Mouse (Mus musculus): ENCODE measurements around the gene Apba3. TPM values are rescaled to one million over a fixed set of nuclear protein-coding genes. Genes with fewer than 3 reads are reported as not detected.
A peak's percentile ranks its signal among the peaks of the same experiment; 100 is the strongest.
"Not testable (repeated sequence)": the region's sequence is repeated elsewhere in the genome, so short reads cannot be mapped to it uniquely, and the experiment has no call there.

The Apba3 gene
- 59.5 and 82.7 TPM in 2 replicates for polyA plus RNA-seq (2012; ENCODE audit: insufficient read depth, insufficient read length, missing spikeins)

GRCm38 (mm10) chr10:81266211-81267105, at the start of gene Apba3, which contains the start of gene Mrpl54:
Apba3 (plus strand) TSS chr10:81266960.
Mrpl54 (minus strand) TSS chr10:81266934.
- Histone ChIP-seq H3K27ac (replicated peaks; ENCODE audit: low read depth, low read length) (peak within 1 kb of the TSS; percentile 97), H3K4me1 (ENCODE audit: control insufficient read depth, insufficient read depth, insufficient read length, low read length) (peaks cover 8% of the 10 kb centered on the region; the same call in 1 of the 2 replicates), H3K4me3 (ENCODE audit: insufficient read depth, low read depth, low read length) (peak within 1 kb of the TSS; percentile 84)

GRCm38 (mm10) chr10:81217267-81217666, 49.5 kb upstream of the Apba3 start:
- not testable (repeated sequence) for H3K27ac ChIP-seq (replicated peaks; ENCODE audit: low read depth, low read length); H3K4me1 ChIP-seq (ENCODE audit: control insufficient read depth, insufficient read depth, insufficient read length, low read length); H3K4me3 ChIP-seq (ENCODE audit: insufficient read depth, low read depth, low read length)

- Histone ChIP-seq H3K27ac (replicated peaks; ENCODE audit: low read depth, low read length) (no peak overlapping the region), H3K4me1 (ENCODE audit: control insufficient read depth, insufficient read depth, insufficient read length, low read length) (no peaks in the 10 kb centered on the region), H3K4me3 (ENCODE audit: insufficient read depth, low read depth, low read length) (no peak overlapping the region)
These were observed 48.8 kb upstream of the Apba3 start for GRCm38 (mm10) chr10:81217964-81218363.

GRCm38 (mm10) chr10:81221402-81222015, 45.3 kb upstream of the Apba3 start:
- H3K4me3 ChIP-seq (ENCODE audit: insufficient read depth, low read depth, low read length): no peak overlapping the region
- H3K4me1 ChIP-seq (ENCODE audit: control insufficient read depth, insufficient read depth, insufficient read length, low read length): no peaks in the 10 kb centered on the region
- no peak overlapping the region for H3K27ac ChIP-seq (replicated peaks; ENCODE audit: low read depth, low read length)

- H3K4me1 ChIP-seq (ENCODE audit: control insufficient read depth, insufficient read depth, insufficient read length, low read length); H3K4me3 ChIP-seq (ENCODE audit: insufficient read depth, low read depth, low read length); H3K27ac ChIP-seq (replicated peaks; ENCODE audit: low read depth, low read length): not testable (repeated sequence)
These were observed 43.0 kb upstream of the Apba3 start for GRCm38 (mm10) chr10:81223731-81224130.

- H3K4me3 ChIP-seq (ENCODE audit: insufficient read depth, low read depth, low read length): no peak overlapping the region
These were observed 36.9 kb upstream of the Apba3 start for GRCm38 (mm10) chr10:81229735-81230437.

GRCm38 (mm10) chr10:81230438-81231332, 36.1 kb upstream of the Apba3 start, which contains the start of gene Atcay:
Atcay (minus strand) TSS chr10:81230833.
- no peak within 1 kb of the TSS for H3K27ac ChIP-seq (replicated peaks; ENCODE audit: low read depth, low read length)
- no peak within 1 kb of the TSS for H3K4me3 ChIP-seq (ENCODE audit: insufficient read depth, low read depth, low read length)
- H3K4me1 ChIP-seq (ENCODE audit: control insufficient read depth, insufficient read depth, insufficient read length, low read length): peaks cover 12% of the 10 kb centered on the region

More at GRCm38 (mm10) chr10:81229735-81230437, 36.9 kb upstream of the Apba3 start:
- peaks cover 8% of the 10 kb centered on the region for H3K4me1 ChIP-seq (ENCODE audit: control insufficient read depth, insufficient read depth, insufficient read length, low read length)
- H3K27ac ChIP-seq (replicated peaks; ENCODE audit: low read depth, low read length): no peak overlapping the region

GRCm38 (mm10) chr10:81231436-81231835, 35.3 kb upstream of the Apba3 start:
- no peak overlapping the region for H3K27ac ChIP-seq (replicated peaks; ENCODE audit: low read depth, low read length)
- H3K4me3 ChIP-seq (ENCODE audit: insufficient read depth, low read depth, low read length): no peak overlapping the region
- peaks cover 12% of the 10 kb centered on the region for H3K4me1 ChIP-seq (ENCODE audit: control insufficient read depth, insufficient read depth, insufficient read length, low read length)

- H3K27ac ChIP-seq (replicated peaks; ENCODE audit: low read depth, low read length): no peak within 1 kb of the TSS
- H3K4me3 ChIP-seq (ENCODE audit: insufficient read depth, low read depth, low read length): peak within 1 kb of the TSS; percentile 76
- peaks cover 12% of the 10 kb centered on the region for H3K4me1 ChIP-seq (ENCODE audit: control insufficient read depth, insufficient read depth, insufficient read length, low read length)
These were observed 34.1 kb upstream of the Apba3 start, which contains the start of gene Zfr2 for GRCm38 (mm10) chr10:81232580-81233225. Zfr2 (plus strand) TSS chr10:81233155.

GRCm38 (mm10) chr10:81233226-81233585, 33.6 kb upstream of the Apba3 start:
- no peak overlapping the region for H3K27ac ChIP-seq (replicated peaks; ENCODE audit: low read depth, low read length)
- H3K4me1 ChIP-seq (ENCODE audit: control insufficient read depth, insufficient read depth, insufficient read length, low read length): peaks cover 12% of the 10 kb centered on the region

GRCm38 (mm10) chr10:81234206-81234605, 32.6 kb upstream of the Apba3 start:
- Histone ChIP-seq H3K27ac (replicated peaks; ENCODE audit: low read depth, low read length) (no peak overlapping the region), H3K4me3 (ENCODE audit: insufficient read depth, low read depth, low read length) (no peak overlapping the region), H3K4me1 (ENCODE audit: control insufficient read depth, insufficient read depth, insufficient read length, low read length) (peaks cover 12% of the 10 kb centered on the region)

More at GRCm38 (mm10) chr10:81233226-81233585, 33.6 kb upstream of the Apba3 start:
- H3K4me3 ChIP-seq (ENCODE audit: insufficient read depth, low read depth, low read length): peak overlapping the region; percentile 76

GRCm38 (mm10) chr10:81236471-81237268, 30.1 kb upstream of the Apba3 start:
- H3K27ac ChIP-seq (replicated peaks; ENCODE audit: low read depth, low read length): no peak overlapping the region
- peaks cover 12% of the 10 kb centered on the region for H3K4me1 ChIP-seq (ENCODE audit: control insufficient read depth, insufficient read depth, insufficient read length, low read length)

GRCm38 (mm10) chr10:81238618-81239017, 28.1 kb upstream of the Apba3 start:
- H3K4me1 ChIP-seq (ENCODE audit: control insufficient read depth, insufficient read depth, insufficient read length, low read length): peaks cover 7% of the 10 kb centered on the region; the same call in 1 of the 2 replicates
- H3K4me3 ChIP-seq (ENCODE audit: insufficient read depth, low read depth, low read length): no peak overlapping the region
- no peak overlapping the region for H3K27ac ChIP-seq (replicated peaks; ENCODE audit: low read depth, low read length)

More at GRCm38 (mm10) chr10:81236471-81237268, 30.1 kb upstream of the Apba3 start:
- no peak overlapping the region for H3K4me3 ChIP-seq (ENCODE audit: insufficient read depth, low read depth, low read length)
